Comparison of ENCODE assay signal across 23 mouse cellular contexts in the genomic region with DNA sequence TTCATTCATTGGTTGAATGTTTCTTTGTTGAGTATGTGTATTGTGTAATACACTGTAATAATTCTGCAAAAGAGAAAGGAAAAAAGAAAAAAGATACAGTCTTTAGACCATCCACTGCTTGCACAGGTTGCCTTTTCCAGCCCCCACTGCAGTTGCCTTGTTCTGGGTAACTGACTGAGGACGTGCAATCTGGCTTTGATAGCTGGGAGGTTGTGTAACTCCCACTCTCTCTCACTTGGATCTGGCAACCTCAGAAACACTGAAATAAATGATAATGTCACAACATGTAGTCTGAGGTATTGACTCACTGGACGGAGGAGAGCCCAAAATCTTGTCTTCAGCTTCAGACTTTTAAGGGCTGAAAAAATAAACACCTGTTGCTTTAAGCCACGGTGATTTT.
DNase-seq lines count a peak whose midpoint lies in the region; TF ChIP-seq lines count a peak whose summit lies in the region.
"Had no signal": no experiment of that assay in that cellular context is flagged by ENCODE, and none has a peak within 500 bp of the region (broad histone marks: within the 10 kb centered on the region; RNA-seq: fewer than 3 reads in every experiment).

No protein-coding gene starts in this region.

- DNase-seq in layer of hippocampus, adult 18-20 months (ENCODE audit: low spot score in 2 of 2) = peak; percentile 60 to 69
- no peak for DNase-seq in layer of hippocampus, adult 9-10 months (ENCODE audit: low spot score)
- peak; percentile 1 for DNase-seq in lung, postnatal 36 days
- no peak for DNase-seq in lung, postnatal 4 days
- DNase-seq in layer of hippocampus, adult 2 months (ENCODE audit: low spot score in 2 of 2) = peak; percentile 55 to 72
- DNase-seq in layer of hippocampus, adult 9-11 months = peak; percentile 71
- DNase-seq in thymus, postnatal 25 days = no peak
- no peak for DNase-seq in adrenal gland, adult 8-10 months
- DNase-seq: adrenal gland, postnatal 10 days; B cell, adult 2 months; cerebellum, adult 11 months; cerebellum, adult 9-10 months; cerebellum, postnatal 36 days; gastrocnemius, postnatal 36 days; heart, postnatal 36 days; kidney, adult 8-10 months; kidney, postnatal 4 days; liver; midbrain, embryonic 14.5 days had no signal

- peak overlapping the region; percentile 54 for H3K27ac ChIP-seq in layer of hippocampus, adult 2 months
- H3K27ac ChIP-seq: forebrain, embryonic 13.5 days; hindbrain, embryonic 12.5 days; kidney, postnatal 0 days; lung, embryonic 15.5 days had no signal

- no peak for TF ChIP-seq CTCF in layer of hippocampus, adult 2 months (conservative IDR thresholded peaks at IDR 0.05)

- H3K4me3 ChIP-seq in layer of hippocampus, adult 2 months = no peak overlapping the region
- H3K4me3 ChIP-seq: forebrain, embryonic 13.5 days; hindbrain, embryonic 12.5 days; lung, embryonic 15.5 days had no signal

Comparison
In these comparisons a context has a peak if more than half of its experiments do, and no peak if none do; other contexts are left out.
1. DNase-seq: peak in layer of hippocampus, adult 18-20 months (2 of 2), lung, postnatal 36 days (single experiment), layer of hippocampus, adult 2 months (2 of 2) and layer of hippocampus, adult 9-11 months (single experiment); none in layer of hippocampus, adult 9-10 months (single experiment), lung, postnatal 4 days (0 of 2), thymus, postnatal 25 days (single experiment) and adrenal gland, adult 8-10 months (single experiment).